Mouse (Mus musculus) cerebellum, adult 18-20 months (tissue): ENCODE measurements around the gene Lce1k.
"Not testable (repeated sequence)": the region's sequence is repeated elsewhere in the genome, so short reads cannot be mapped to it uniquely, and the experiment has no call there.

Experiments used
- DNase-seq, 2 experiments: peaks; one replicate each; pipeline ENCODE4 v3.0.0; 2021

The Lce1k gene

GRCm38 (mm10) chr3:92807791-92808190 lies at the start of gene Lce1k:
Gene Lce1k, minus strand, starts transcription at chr3:92807891.
- no peak for DNase-seq

GRCm38 (mm10) chr3:92851186-92851585 lies 43.5 kb upstream of the Lce1k start, which contains the start of gene Lce1l:
Gene Lce1l, minus strand, starts transcription at chr3:92851286.
- no peak for DNase-seq

GRCm38 (mm10) chr3:92827108-92827507 lies 19.4 kb upstream of the Lce1k start, which contains the start of gene Kprp:
Gene Kprp, minus strand, starts transcription at chr3:92827247.
- no peak for DNase-seq

- DNase-seq, result no peak
Observed at GRCm38 (mm10) chr3:92825808-92826207, 18.1 kb upstream of the Lce1k start.

- not testable (repeated sequence) for DNase-seq
Observed at GRCm38 (mm10) chr3:92816036-92816435, 8.3 kb upstream of the Lce1k start.

GRCm38 (mm10) chr3:92815581-92815980 lies 7.9 kb upstream of the Lce1k start:
- DNase-seq, result no peak

GRCm38 (mm10) chr3:92790414-92790813 lies 17.3 kb downstream of the Lce1k start, which contains the start of gene Lce1j:
Gene Lce1j, minus strand, starts transcription at chr3:92790514.
- DNase-seq, result no peak

- DNase-seq, result no peak
Observed at GRCm38 (mm10) chr3:92778799-92779198, 28.9 kb downstream of the Lce1k start, which contains the start of gene Lce1i. Gene Lce1i, minus strand, starts transcription at chr3:92778899.

- no peak for DNase-seq
Observed at GRCm38 (mm10) chr3:92771573-92771972, 36.1 kb downstream of the Lce1k start.

- DNase-seq, result no peak
Observed at GRCm38 (mm10) chr3:92764965-92765364, 42.7 kb downstream of the Lce1k start, which contains the start of gene Lce1h. Gene Lce1h, minus strand, starts transcription at chr3:92765065.
